Mouse (Mus musculus) ES-Bruce4 (cell line): Measurements from ENCODE around the gene Col6a2.

ENCODE experiments used
- CTCF ChIP-seq: IDR thresholded peaks from one replicate; pipeline ENCODE4 v1.8.1; 2011; ENCODE audit warnings: low read depth, low read length
- EP300 ChIP-seq: IDR thresholded peaks from 2 replicates; pipeline ENCODE4 v1.6.1; 2011; ENCODE audit warnings: low read depth, low read length; ENCODE audit not compliant: insufficient read depth

DNA sequence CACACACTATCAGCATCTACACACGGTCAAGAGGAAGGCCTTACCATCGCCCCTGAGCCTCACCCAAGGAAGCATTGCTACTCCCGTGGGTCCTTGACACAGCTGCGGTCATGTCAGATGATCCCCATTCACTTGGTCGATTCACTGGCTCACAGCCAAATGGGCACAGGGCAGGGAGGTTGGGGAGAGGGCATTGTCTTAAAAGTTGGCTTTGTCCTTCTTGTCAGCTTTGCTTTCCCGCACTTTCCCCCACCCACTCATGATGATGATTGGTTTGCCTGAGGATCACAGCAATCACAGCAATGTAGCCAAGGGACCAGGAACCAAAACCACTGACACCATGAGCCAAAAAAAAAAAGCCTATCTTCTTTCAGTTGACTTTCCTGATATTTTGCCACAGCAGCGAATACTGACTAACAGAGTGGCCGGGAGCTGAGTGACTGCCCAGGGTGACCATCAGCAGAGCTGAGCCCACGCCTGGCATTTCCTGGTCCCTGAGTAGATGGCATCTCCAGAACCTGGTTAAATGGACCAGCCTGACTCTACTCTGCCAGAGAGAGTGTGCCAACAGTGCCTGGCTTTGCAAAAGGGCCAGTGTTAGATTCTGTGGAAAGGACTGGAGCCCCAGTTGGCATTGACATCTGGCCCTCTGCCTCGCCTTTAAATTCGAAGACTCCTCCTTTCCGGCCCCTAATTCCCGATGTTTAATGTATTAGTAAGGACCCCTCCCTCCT lies 18.6 kb upstream of the Col6a2 start:
- no peak for TF ChIP-seq CTCF
- no peak for TF ChIP-seq EP300
